Mouse (Mus musculus) c-Kit-negative CD71-positive TER-119-positive erythroid progenitor cells, embryonic 14.5 days (primary cell): ENCODE measurements around the gene Pdk1.
"Not testable (repeated sequence)": the region's sequence is repeated elsewhere in the genome, so short reads cannot be mapped to it uniquely, and the experiment has no call there.

Experiments
- DNase-seq: peaks from one replicate; pipeline ENCODE4 v3.0.0-alpha.2; 2013; ENCODE audit warnings: low read depth, low spot score

The Pdk1 gene

GRCm38 (mm10) chr2:71873474-71874322, 674 bp downstream of the Pdk1 start:
- peak; percentile 28 for DNase-seq

GRCm38 (mm10) chr2:71874422-71874821, 1.4 kb downstream of the Pdk1 start:
- DNase-seq, result peak; percentile 38

DNA sequence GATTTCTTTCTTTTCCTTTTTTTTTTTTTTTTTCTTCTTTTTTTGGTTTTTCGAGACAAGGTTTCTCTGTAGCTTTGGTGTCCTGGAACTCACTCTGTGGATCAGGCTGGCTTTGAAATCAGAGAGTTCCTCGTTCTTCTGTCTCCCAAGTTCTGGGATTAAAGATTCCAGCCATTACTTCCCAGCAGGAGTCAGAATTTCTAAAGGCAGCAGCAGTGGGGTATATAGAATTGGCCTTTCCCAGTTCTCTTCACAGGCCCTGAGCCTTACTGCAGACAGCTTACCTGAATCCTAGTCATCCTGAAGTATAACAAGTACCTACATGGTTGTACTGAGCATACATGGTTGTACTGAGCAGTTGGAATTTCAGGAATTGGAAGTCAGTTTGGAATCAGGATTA, 1.8 kb downstream of the Pdk1 start:
- DNase-seq, result no peak

- peak; percentile 4 for DNase-seq
Measured at GRCm38 (mm10) chr2:71877865-71878264, 4.8 kb downstream of the Pdk1 start.

GRCm38 (mm10) chr2:71878441-71878840, 5.4 kb downstream of the Pdk1 start:
- DNase-seq, result peak; percentile 26

- peak; percentile 4 for DNase-seq
Measured at GRCm38 (mm10) chr2:71878943-71879342, 5.9 kb downstream of the Pdk1 start.

DNA sequence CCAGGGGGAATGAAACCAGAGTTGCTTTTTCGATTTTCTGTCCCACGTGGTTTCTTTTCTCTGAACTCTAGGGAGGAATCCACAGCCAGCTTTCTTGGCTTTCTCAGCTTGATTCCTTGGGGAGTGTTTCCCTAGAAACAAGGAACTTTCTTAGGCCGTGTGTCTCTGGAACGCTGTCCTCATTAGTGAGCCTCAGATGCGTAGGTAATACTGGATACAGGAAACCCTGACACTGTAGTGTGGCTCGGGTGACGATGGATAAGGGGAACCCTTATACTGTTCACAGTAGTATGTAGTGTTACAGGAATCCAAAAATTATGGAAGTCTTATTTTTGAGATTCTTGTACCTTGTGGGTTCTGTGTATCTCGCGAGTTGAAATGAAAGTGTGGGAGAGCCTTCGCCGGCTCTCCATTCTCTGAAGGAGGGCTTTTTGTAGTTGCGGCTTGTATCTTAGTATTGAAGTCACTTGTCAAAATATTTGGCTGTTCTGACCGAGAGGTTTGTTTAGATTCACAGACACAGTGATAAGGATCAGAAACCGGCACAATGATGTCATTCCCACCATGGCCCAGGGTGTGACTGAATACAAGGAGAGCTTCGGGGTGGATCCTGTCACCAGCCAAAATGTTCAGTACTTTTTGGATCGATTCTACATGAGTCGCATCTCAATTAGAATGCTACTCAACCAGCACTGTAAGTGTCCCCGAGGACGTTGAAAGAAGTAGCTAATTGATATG, 10.1 kb downstream of the Pdk1 start:
- no peak for DNase-seq

DNA sequence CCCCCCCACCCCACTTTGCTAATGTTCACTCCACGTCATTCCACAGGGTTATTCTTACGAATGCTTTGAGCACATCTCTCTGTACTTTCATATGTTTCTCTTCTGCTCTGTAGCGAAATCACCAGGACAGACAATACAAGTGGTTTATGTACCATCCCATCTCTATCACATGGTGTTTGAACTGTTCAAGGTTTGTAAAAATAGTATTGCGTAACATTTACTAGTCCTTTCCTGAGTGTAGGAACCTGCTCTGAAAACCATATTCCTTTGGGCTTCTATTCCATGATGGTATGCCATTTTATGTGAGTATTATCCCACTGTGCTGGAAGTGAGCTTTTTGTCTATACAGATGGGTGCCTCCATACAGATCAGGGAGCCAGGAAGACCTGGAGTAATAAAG, 14.2 kb downstream of the Pdk1 start:
- DNase-seq, result no peak

- DNase-seq, result no peak
Measured at GRCm38 (mm10) chr2:71888437-71888836, 15.4 kb downstream of the Pdk1 start.

- no peak for DNase-seq
Measured at GRCm38 (mm10) chr2:71891536-71891935, 18.5 kb downstream of the Pdk1 start.

- no peak for DNase-seq
Measured at GRCm38 (mm10) chr2:71892741-71893349, 19.8 kb downstream of the Pdk1 start.

GRCm38 (mm10) chr2:71895596-71896286, 22.7 kb downstream of the Pdk1 start:
- no peak for DNase-seq

DNA sequence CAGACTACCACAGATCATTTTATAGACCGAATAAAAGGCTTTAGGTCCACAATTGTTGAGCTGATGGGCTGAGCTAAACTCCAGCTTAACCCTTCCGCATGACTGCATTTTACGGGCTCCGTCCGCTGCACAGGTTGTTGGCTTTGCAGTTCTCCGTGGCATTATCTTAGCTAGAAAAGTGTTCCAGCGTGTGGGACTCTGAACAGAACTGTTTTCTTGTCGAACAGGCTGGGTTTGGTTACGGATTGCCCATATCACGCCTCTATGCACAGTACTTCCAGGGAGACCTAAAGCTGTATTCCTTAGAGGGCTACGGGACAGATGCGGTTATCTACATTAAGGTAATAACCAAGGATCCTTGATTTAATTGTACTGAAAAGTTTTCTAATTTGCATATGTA, 24.4 kb downstream of the Pdk1 start:
- DNase-seq, result no peak

DNA sequence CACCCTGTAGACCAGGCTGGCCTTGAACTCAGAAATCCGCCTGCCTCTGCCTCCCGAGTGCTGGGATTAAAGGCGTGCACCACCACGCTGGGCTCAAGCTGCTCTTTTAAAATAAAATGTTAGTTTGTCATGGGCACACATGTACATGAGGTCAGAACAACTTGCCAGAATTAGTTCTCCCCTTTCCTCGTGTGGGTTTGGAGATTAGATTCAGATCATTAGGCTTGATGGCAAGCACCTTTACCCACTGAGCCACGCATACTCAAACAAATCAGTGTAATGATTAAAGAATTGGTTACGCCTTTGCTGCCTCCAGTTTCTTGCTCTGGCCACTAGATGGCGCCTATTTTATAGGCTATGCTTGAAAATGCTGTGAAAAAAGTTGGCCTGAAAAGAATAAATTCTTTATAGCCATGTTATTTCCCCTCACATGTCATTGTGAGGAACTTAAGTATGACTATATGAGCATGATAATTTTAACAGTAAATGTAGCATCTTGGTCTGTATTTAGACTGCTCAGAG, 25.4 kb downstream of the Pdk1 start:
- DNase-seq, result peak; percentile 12

GRCm38 (mm10) chr2:71899886-71900285, 26.9 kb downstream of the Pdk1 start:
- DNase-seq, result no peak

DNA sequence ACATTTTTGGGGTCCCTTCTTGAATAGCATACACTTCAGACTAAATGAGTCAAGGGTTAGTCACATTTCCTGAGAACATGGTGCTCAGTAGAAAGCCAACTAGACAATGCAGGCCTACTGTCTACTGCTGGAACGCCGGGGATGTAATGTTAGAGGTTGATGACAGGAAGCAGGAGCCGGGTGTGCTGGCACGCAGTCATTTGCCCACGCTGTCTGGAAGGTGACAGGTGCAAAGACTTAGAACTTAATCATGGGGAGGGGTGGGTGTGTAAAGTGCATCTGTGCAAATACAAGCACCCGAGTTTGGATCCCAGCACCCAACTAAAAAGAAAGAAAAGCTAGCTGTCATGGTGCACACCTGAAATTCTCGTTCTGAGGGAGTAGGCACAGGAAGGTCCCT, 32.1 kb downstream of the Pdk1 start:
- no peak for DNase-seq

- not testable (repeated sequence) for DNase-seq
Measured at GRCm38 (mm10) chr2:71906356-71906755, 33.3 kb downstream of the Pdk1 start.

DNA sequence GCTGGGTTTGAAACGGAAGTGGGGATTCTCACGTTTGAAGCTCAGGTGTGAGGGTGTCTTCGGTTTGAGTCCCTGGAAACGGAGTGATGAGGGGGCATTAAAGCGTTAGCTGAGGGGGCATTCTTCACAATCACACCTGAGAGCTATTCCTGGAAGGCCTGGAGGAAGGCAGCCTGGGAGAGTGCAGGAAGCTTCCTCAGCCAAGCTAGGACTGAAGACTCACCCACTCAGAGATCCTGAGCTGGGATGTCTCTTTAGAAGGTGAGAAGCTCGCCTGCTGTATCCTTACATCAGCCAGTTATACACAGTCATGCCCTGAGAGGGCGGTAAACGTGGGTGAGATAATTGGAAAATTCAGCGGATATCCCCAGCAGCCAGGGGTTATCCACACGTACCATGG, 40.9 kb downstream of the Pdk1 start:
- DNase-seq, result no peak

DNA sequence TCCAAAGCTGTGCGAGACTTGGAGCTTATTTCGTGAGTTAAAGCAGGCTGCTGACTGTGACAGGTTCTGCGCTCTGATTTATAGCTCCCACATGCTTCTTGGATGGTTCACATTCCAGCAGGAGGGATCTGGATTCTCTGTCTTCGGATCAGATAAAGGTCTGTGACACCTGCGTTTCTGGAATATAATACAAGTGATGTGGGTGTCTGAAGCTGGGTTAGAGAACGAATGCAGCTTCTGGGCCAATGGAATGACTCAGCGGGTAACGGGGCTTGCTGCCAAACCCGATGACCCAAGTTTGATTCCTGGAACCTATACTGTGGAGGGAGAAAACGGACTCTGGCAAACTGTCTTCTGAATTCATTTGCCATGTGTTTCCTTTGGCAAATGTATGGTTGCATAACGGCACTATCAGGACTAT, 46.2 kb downstream of the Pdk1 start:
- no peak for DNase-seq

DNA sequence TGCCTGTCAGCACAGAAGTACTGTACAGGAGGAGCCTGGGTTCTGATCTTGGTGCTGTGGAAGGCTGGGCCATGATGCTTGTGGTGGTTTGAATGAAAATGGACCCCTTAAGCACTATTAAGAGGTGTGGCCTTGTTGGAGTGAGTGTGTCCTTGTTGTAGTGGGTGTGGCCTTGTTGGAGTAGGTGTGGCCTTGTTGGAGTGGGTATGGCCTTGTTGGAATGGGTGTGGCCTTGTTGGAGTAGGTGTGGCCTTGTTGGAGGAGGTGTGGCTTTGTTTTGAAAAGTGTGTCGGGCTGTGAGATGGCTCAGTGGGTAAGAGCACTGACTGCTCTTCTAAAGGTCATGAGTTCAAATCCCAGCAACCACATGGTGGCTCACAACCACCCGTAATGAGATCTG, 51.9 kb downstream of the Pdk1 start:
- not testable (repeated sequence) for DNase-seq

GRCm38 (mm10) chr2:71934046-71934445, 61.0 kb downstream of the Pdk1 start:
- DNase-seq, result no peak

DNA sequence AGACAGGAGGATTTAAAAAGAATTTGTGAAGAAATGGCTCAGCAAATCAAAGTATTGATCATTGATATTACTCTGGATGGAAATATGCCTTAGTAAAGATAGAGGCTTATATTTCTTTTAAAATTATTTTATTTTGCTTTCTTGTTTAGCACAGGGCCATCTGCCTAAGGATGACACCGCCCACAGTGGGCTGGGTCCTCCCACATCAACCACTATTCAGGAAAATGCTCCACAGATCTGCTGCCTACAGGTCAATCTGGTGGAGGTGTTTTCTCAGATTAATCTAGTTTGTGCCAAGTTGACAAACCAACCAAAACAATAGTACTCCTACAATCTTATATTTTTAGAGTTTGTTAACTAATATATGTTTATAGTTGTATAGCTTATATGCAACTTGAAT, 63.7 kb downstream of the Pdk1 start:
- DNase-seq, result no peak
